11 mouse cellular contexts compared by ENCODE assay signal in the genomic region with DNA sequence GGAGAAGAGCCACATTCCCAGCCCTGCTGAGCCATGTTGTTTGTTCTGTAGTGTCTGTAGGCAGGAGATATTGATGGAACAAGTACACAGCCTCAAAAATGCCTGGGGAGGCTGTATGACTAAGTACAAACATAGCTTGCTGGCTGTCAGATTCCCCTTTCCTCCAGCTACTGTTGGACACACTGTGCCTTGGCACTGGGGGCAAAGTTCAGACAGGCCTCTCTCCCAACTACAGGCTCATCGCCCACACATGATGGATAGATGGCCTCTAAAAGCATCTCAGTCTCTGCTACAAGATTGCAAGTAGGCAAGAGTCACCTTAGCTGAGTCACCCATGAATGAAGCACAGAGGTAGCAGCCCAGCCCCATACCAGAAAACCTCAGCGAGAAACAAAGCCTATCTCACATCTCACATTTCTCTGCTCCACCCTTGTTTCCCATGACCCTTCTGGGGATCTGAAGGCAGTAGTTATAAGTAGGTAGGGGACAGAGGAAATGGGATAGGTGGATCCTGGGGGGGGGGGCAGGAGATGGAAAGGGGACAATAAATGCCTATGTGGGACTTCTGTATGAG.
DNase-seq lines count a peak whose midpoint lies in the region; ATAC-seq and TF ChIP-seq lines count a peak whose summit lies in the region.
"Had no signal": no experiment of that assay in that cellular context is flagged by ENCODE, and none has a peak within 500 bp of the region (broad histone marks: within the 10 kb centered on the region; RNA-seq: fewer than 3 reads in every experiment).

No protein-coding gene starts in this region.

- peak; percentile 55 for ATAC-seq in liver, embryonic 12.5 days
- ATAC-seq: Patski had no signal

- no peak overlapping the region for H3K4me2 ChIP-seq in liver, embryonic 12.5 days
- H3K4me2 ChIP-seq: lung, embryonic 15.5 days had no signal

- TF ChIP-seq CTCF in layer of hippocampus, adult 2 months (conservative IDR thresholded peaks at IDR 0.05), result no peak

- 0 out of 2 replicates have a peak, but pooled peaks cover 3% of the 10 kb centered on the region for H3K36me3 ChIP-seq in liver, embryonic 12.5 days
- H3K36me3 ChIP-seq: lung, embryonic 15.5 days had no signal

- 41% methylated on average over 2 of the region's 2 CpGs for WGBS in liver, embryonic 12.5 days (ENCODE audit: insufficient replicate concordance)

- H3K4me1 ChIP-seq in liver, embryonic 12.5 days, result peaks cover 55% of the 10 kb centered on the region

- peak overlapping the region; percentile 82 for H3K27ac ChIP-seq in layer of hippocampus, adult 2 months
- H3K27ac ChIP-seq in liver, embryonic 12.5 days, result peak overlapping the region; percentile 38; the same call in 1 of the 2 replicates
- H3K27ac ChIP-seq: lung, embryonic 15.5 days had no signal

- no peaks in the 10 kb centered on the region for H3K27me3 ChIP-seq in liver, embryonic 12.5 days (replicated peaks)
- H3K27me3 ChIP-seq: lung, embryonic 15.5 days; Patski had no signal

- no peak overlapping the region for H3K9ac ChIP-seq in liver, embryonic 12.5 days
- H3K9ac ChIP-seq: lung, embryonic 15.5 days had no signal

- no peak overlapping the region for H3K4me3 ChIP-seq in layer of hippocampus, adult 2 months
- H3K4me3 ChIP-seq in liver, embryonic 12.5 days, result no peak overlapping the region
- H3K4me3 ChIP-seq: lung, embryonic 15.5 days; myocyte had no signal

- no peaks in the 10 kb centered on the region for H3K9me3 ChIP-seq in liver, embryonic 12.5 days (replicated peaks)
- H3K9me3 ChIP-seq: lung, embryonic 15.5 days had no signal

- DNase-seq in layer of hippocampus, adult 2 months (ENCODE audit: low spot score in 2 of 2), result peak in 1 of 2 experiments; percentile 24
- no peak for DNase-seq in layer of hippocampus, adult 9-10 months (ENCODE audit: low spot score)
- DNase-seq in NIH3T3 (ENCODE audit: low read depth), result peak; percentile 14
- peak; percentile 18 for DNase-seq in fat pad, adult 2 months (ENCODE audit: extremely low read depth, low read depth, low spot score)
- DNase-seq in cerebellum, postnatal 4 days (ENCODE audit: low spot score in 2 of 2), result no peak
- DNase-seq in gastrocnemius, postnatal 4 days (ENCODE audit: low spot score in 2 of 2), result no peak
- DNase-seq: right cerebral cortex, adult 18-20 months had no signal

Comparison
In these comparisons a context has a peak if more than half of its experiments do, and no peak if none do; other contexts are left out.
1. DNase-seq: peak in NIH3T3 (single experiment) and fat pad, adult 2 months (single experiment); none in layer of hippocampus, adult 9-10 months (single experiment), cerebellum, postnatal 4 days (0 of 2) and gastrocnemius, postnatal 4 days (0 of 2).